Mouse (Mus musculus) CD4-positive naive resting alpha-beta T cell, adult 57 days (primary cell): Measurements from ENCODE around the gene Olfr1298. TPM values are rescaled to one million over a fixed set of nuclear protein-coding genes. Genes with fewer than 3 reads are reported as not detected.

Experiments
- total RNA-seq: library from RNA; stranded (reverse); gene quantifications from one replicate; pipeline ENCODE4 v1.2.4, GENCODE M21; 2023

The Olfr1298 gene
- total RNA-seq: not detected

DNA sequence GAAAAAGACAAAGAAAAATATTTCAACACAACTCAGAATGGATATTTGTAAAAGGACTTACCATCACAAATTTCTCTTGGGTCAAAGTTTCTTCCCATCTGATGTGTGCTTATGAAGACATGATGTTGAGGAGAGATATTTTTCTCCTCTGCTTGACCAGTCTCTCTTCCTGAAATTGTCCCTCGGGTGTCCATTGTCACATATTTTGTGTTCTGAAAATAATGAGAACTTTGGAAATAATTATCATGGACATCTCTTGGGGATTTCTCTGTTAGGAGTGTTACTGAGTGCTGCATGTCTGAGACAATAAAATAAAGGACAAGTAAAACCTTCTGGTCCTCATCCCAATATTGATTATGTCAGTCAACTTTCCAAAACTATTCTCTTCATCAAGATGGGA is at the start of gene Olfr1298:
TSS of gene Olfr1298 (minus strand) at position 101 of the 400 bp plus-strand sequence.

DNA sequence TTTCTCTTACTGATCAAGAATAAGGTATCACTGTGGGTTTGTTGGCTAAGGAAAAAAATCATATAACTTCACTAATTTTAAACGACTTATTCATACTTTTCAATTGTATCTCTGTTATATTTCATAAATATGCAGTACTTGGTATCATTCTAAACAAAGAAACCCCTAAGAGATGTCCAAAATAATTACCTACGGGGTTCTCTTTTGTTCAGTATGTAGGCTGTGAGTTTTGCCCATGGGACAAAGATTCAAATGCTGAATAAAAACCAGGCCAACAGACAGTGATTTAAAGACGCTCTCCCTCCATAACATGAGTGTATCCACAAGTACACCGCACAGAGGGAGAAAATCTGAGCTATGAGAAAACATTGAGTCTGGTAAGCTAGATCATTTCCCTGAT is 12.1 kb upstream of the Olfr1298 start, which contains the start of gene Olfr1299:
TSS of gene Olfr1299 (plus strand) at position 301 of the 400 bp plus-strand sequence.

GRCm38 (mm10) chr2:111626397-111626796 is 22.6 kb downstream of the Olfr1298 start, which contains the start of gene Olfr1297:
TSS of gene Olfr1297 (minus strand) at chr2:111626497.

Other genes with a start within 250 kb of the Olfr1298 start
- gene Olfr1286, start 226.1 kb downstream of the Olfr1298 start, total RNA-seq: not detected
- gene Olfr1287, start 200.1 kb downstream of the Olfr1298 start, total RNA-seq: not detected
- gene Olfr1288, start 175.1 kb downstream of the Olfr1298 start, total RNA-seq: not detected
- not detected for gene Olfr1289, start 168.4 kb downstream of the Olfr1298 start, total RNA-seq
- gene Olfr1290, start 155.4 kb downstream of the Olfr1298 start, total RNA-seq: not detected
- not detected for gene Olfr1291-ps1, start 152.0 kb downstream of the Olfr1298 start, total RNA-seq
- gene Olfr1293-ps, start 124.0 kb downstream of the Olfr1298 start, total RNA-seq: not detected
- not detected for gene Olfr1294, start 108.9 kb downstream of the Olfr1298 start, total RNA-seq
- gene Olfr1295, start 79.5 kb downstream of the Olfr1298 start, total RNA-seq: not detected
- not detected for gene Olfr1297, start 22.7 kb downstream of the Olfr1298 start, total RNA-seq
- gene Olfr1299, start 12.2 kb upstream of the Olfr1298 start, total RNA-seq: not detected
- not detected for gene Olfr1301, start 101.8 kb upstream of the Olfr1298 start, total RNA-seq
- not detected for gene Olfr1302, start 128.2 kb upstream of the Olfr1298 start, total RNA-seq
- gene Olfr1303, start 171.1 kb upstream of the Olfr1298 start, total RNA-seq: not detected
- gene Olfr1305, start 227.9 kb upstream of the Olfr1298 start, total RNA-seq: not detected